Mouse (Mus musculus): ENCODE measurements at regions not wholly inside any gene's neighbourhood (a gene's known extent, or its start where the extent isn't known, plus 50 kb on each side); places are given as distances from the start of the nearest gene placed in this dataset.
"Not testable (repeated sequence)": the region's sequence is repeated elsewhere in the genome, so short reads cannot be mapped to it uniquely, and the experiment has no call there.

GRCm38 (mm10) chr13:10867864-10868263 is 507.2 kb upstream of the Chrm3 start:
- no peak for DNase-seq
- intact Hi-C loops (cut with DNase I) = no loop called here

GRCm38 (mm10) chr13:10855947-10856561 is 495.4 kb upstream of the Chrm3 start:
- intact Hi-C loops (cut with DNase I); DNase-seq: not testable (repeated sequence)

GRCm38 (mm10) chr13:10845212-10845611 is 484.6 kb upstream of the Chrm3 start:
- no peak for DNase-seq
- intact Hi-C loops (cut with DNase I) = no loop called here

- DNase-seq = no peak
- intact Hi-C loops (cut with DNase I) = no loop called here
These were observed 438.8 kb upstream of the Chrm3 start for GRCm38 (mm10) chr13:10799351-10799913.

All from heart, postnatal 14 days (tissue).